Mouse (Mus musculus) liver, embryonic 13.5 days (tissue): ENCODE results near the gene Gm5294. TPM values are rescaled to one million over a fixed set of nuclear protein-coding genes. Genes with fewer than 3 reads are reported as not detected.

Source experiments
- ATAC-seq: fragments of 200-750 bp; cut with Nextera tagmentation; 2 replicates; pipeline ENCODE4 v1.8.0; 2017; ENCODE audit warnings: low read depth, mild to moderate bottlenecking, moderate number of reproducible peaks, moderate library complexity
- DNase-seq: peaks from one replicate; pipeline ENCODE4 v3.0.0; 2022
- H3K27ac ChIP-seq: fragments of 300-500 bp; sonication (generic); 2 replicates; pipeline ENCODE4 v1.5.1; 2015; ENCODE audit warnings: moderate library complexity, mild to moderate bottlenecking, inconsistent platforms
- H3K27me3 ChIP-seq: fragments of 300-500 bp; sonication (generic); 2 replicates; pipeline ENCODE4 v1.6.1; 2015; ENCODE audit warnings: mild to moderate bottlenecking, inconsistent platforms
- H3K36me3 ChIP-seq: fragments of 300-500 bp; sonication (generic); 2 replicates; pipeline ENCODE4 v1.6.1; 2015; ENCODE audit warnings: mild to moderate bottlenecking, inconsistent platforms
- H3K4me1 ChIP-seq: fragments of 300-500 bp; sonication (generic); replicated peaks from 2 replicates; pipeline ENCODE4 v1.6.1; 2015; ENCODE audit warnings: inconsistent platforms
- H3K4me2 ChIP-seq: fragments of 300-500 bp; sonication (generic); 2 replicates; pipeline ENCODE4 v1.6.1; 2015; ENCODE audit warnings: inconsistent platforms, mild to moderate bottlenecking, moderate library complexity
- H3K4me3 ChIP-seq: fragments of 300-500 bp; sonication (generic); replicated peaks from 2 replicates; pipeline ENCODE4 v1.5.1; 2015; ENCODE audit warnings: mild to moderate bottlenecking, inconsistent platforms
- H3K9ac ChIP-seq: fragments of 300-500 bp; sonication (generic); 2 replicates; pipeline ENCODE4 v1.6.1; 2015; ENCODE audit warnings: mild to moderate bottlenecking, inconsistent platforms
- H3K9me3 ChIP-seq: fragments of 300-500 bp; sonication (generic); replicated peaks from 2 replicates; pipeline ENCODE4 v1.6.1; 2016; ENCODE audit warnings: inconsistent platforms
- WGBS: fragments of 180-500 bp; shearing (Covaris S2); methylation state at CpG from one replicate; pipeline ENCODE4 v1.1.7; 2015; ENCODE audit not compliant: insufficient replicate concordance; 5-methylcytosine and 5-hydroxymethylcytosine counted together
- polyA plus RNA-seq: library from polyadenylated mRNA; unstranded; fragments of >200 nt; fragmentation: Nextera tagmentation; extraction: Ambion mirVana; gene quantifications from 2 replicates; pipeline ENCODE4 v1.2.1, GENCODE M21; 2015

Gene Gm5294
- polyA plus RNA-seq, 1 experiment from 2014 or later, result not detected

- Histone ChIP-seq H3K36me3 (no peaks in the 10 kb centered on the region), H3K27me3 (no peaks in the 10 kb centered on the region), H3K4me3 (no peak overlapping the region), H3K9me3 (no peaks in the 10 kb centered on the region), H3K9ac (no peak overlapping the region), H3K4me1 (no peaks in the 10 kb centered on the region), H3K27ac (no peak overlapping the region), H3K4me2 (no peak overlapping the region)
- 68% methylated on average over 23 of the region's 23 CpGs for WGBS
- DNase-seq, result no peak
- no peak for ATAC-seq
Observed at GRCm38 (mm10) chr5:138849682-138850461, 30.0 kb downstream of the Gm5294 start.

GRCm38 (mm10) chr5:138850462-138850844 is 30.6 kb downstream of the Gm5294 start:
- H3K9ac ChIP-seq, result no peak overlapping the region
- no peaks in the 10 kb centered on the region for H3K27me3 ChIP-seq
- no peak overlapping the region for H3K27ac ChIP-seq
- WGBS, result 57% methylated on average over 5 of the region's 5 CpGs
- H3K36me3 ChIP-seq, result no peaks in the 10 kb centered on the region
- DNase-seq, result no peak
- no peak overlapping the region for H3K4me2 ChIP-seq
- no peak overlapping the region for H3K4me3 ChIP-seq
- H3K4me1 ChIP-seq, result no peaks in the 10 kb centered on the region
- H3K9me3 ChIP-seq, result no peaks in the 10 kb centered on the region
- no peak for ATAC-seq

GRCm38 (mm10) chr5:138851296-138851780 is 31.5 kb downstream of the Gm5294 start:
- Histone ChIP-seq H3K9me3 (no peaks in the 10 kb centered on the region), H3K4me2 (no peak overlapping the region), H3K9ac (no peak overlapping the region), H3K27ac (no peak overlapping the region), H3K4me3 (no peak overlapping the region), H3K4me1 (no peaks in the 10 kb centered on the region), H3K27me3 (no peaks in the 10 kb centered on the region), H3K36me3 (no peaks in the 10 kb centered on the region)
- 78% methylated on average over 5 of the region's 5 CpGs for WGBS
- ATAC-seq (no peak), DNase-seq (no peak)

- no peaks in the 10 kb centered on the region for H3K36me3 ChIP-seq
- H3K27ac ChIP-seq, result no peak overlapping the region
- H3K4me1 ChIP-seq, result no peaks in the 10 kb centered on the region
- no peak for ATAC-seq
- WGBS, result 49% methylated on average over 4 of the region's 4 CpGs
- no peak for DNase-seq
- H3K4me3 ChIP-seq, result no peak overlapping the region
- H3K9ac ChIP-seq, result no peak overlapping the region
- H3K9me3 ChIP-seq, result no peaks in the 10 kb centered on the region
- H3K27me3 ChIP-seq, result no peaks in the 10 kb centered on the region
- no peak overlapping the region for H3K4me2 ChIP-seq
Observed at GRCm38 (mm10) chr5:138852151-138852550, 32.3 kb downstream of the Gm5294 start.

GRCm38 (mm10) chr5:138853349-138853748 is 33.5 kb downstream of the Gm5294 start:
- Histone ChIP-seq H3K4me1 (0 out of 2 replicates have a peak, but pooled peaks cover 3% of the 10 kb centered on the region), H3K4me2 (no peak overlapping the region), H3K9ac (no peak overlapping the region), H3K27me3 (no peaks in the 10 kb centered on the region), H3K27ac (no peak overlapping the region), H3K9me3 (no peaks in the 10 kb centered on the region), H3K4me3 (no peak overlapping the region), H3K36me3 (no peaks in the 10 kb centered on the region)
- no peak for ATAC-seq
- DNase-seq, result no peak
- WGBS, result 27% methylated on average over 2 of the region's 2 CpGs

GRCm38 (mm10) chr5:138857010-138857617 is 37.2 kb downstream of the Gm5294 start:
- Histone ChIP-seq H3K4me2 (no peak overlapping the region), H3K9ac (no peak overlapping the region), H3K36me3 (no peaks in the 10 kb centered on the region), H3K9me3 (no peaks in the 10 kb centered on the region), H3K4me1 (0 out of 2 replicates have a peak, but pooled peaks cover 3% of the 10 kb centered on the region), H3K4me3 (no peak overlapping the region), H3K27ac (no peak overlapping the region), H3K27me3 (0 out of 2 replicates have a peak, but pooled peaks cover 3% of the 10 kb centered on the region)
- peak; percentile 48; the same call in 1 of the 2 replicates for ATAC-seq
- 30% methylated on average over 9 of the region's 9 CpGs for WGBS
- DNase-seq, result peak; percentile 23

- H3K4me1 ChIP-seq, result 0 out of 2 replicates have a peak, but pooled peaks cover 3% of the 10 kb centered on the region
- 61% methylated on average over 13 of the region's 13 CpGs for WGBS
- no peak overlapping the region for H3K9ac ChIP-seq
- no peaks in the 10 kb centered on the region for H3K9me3 ChIP-seq
- 0 out of 2 replicates have a peak, but pooled peaks cover 3% of the 10 kb centered on the region for H3K27me3 ChIP-seq
- H3K36me3 ChIP-seq, result no peaks in the 10 kb centered on the region
- no peak overlapping the region for H3K4me2 ChIP-seq
- H3K4me3 ChIP-seq, result no peak overlapping the region
- no peak overlapping the region for H3K27ac ChIP-seq
- no peak for DNase-seq
- peak; percentile 22; the same call in 1 of the 2 replicates for ATAC-seq
Observed at GRCm38 (mm10) chr5:138857811-138858251, 38.0 kb downstream of the Gm5294 start.

- 64% methylated on average over 7 of the region's 7 CpGs for whole genome bisulfite sequencing
- no peak for ATAC-seq
- H3K4me2 ChIP-seq, result no peak overlapping the region
- no peak overlapping the region for H3K9ac ChIP-seq
- H3K36me3 ChIP-seq, result no peaks in the 10 kb centered on the region
- 0 out of 2 replicates have a peak, but pooled peaks cover 3% of the 10 kb centered on the region for H3K27me3 ChIP-seq
- H3K4me1 ChIP-seq, result peaks cover 22% of the 10 kb centered on the region
- DNase-seq, result no peak
- H3K27ac ChIP-seq, result no peak overlapping the region
- H3K4me3 ChIP-seq, result no peak overlapping the region
- H3K9me3 ChIP-seq, result no peaks in the 10 kb centered on the region
Observed at GRCm38 (mm10) chr5:138863681-138864146, 43.8 kb downstream of the Gm5294 start.

GRCm38 (mm10) chr5:138864166-138864565 is 44.3 kb downstream of the Gm5294 start:
- no peaks in the 10 kb centered on the region for H3K9me3 ChIP-seq
- H3K4me1 ChIP-seq, result peaks cover 22% of the 10 kb centered on the region
- H3K9ac ChIP-seq, result no peak overlapping the region
- H3K27me3 ChIP-seq, result 0 out of 2 replicates have a peak, but pooled peaks cover 3% of the 10 kb centered on the region
- no peak overlapping the region for H3K4me3 ChIP-seq
- no peaks in the 10 kb centered on the region for H3K36me3 ChIP-seq
- DNase-seq (no peak), ATAC-seq (no peak)
- H3K27ac ChIP-seq, result 0 out of 2 replicates have a peak overlapping the region, but pooled peaks have one; percentile 3
- no peak overlapping the region for H3K4me2 ChIP-seq

- Histone ChIP-seq H3K4me1 (peaks cover 22% of the 10 kb centered on the region), H3K4me2 (no peak overlapping the region), H3K9ac (no peak overlapping the region), H3K27ac (peak overlapping the region; percentile 3; the same call in 1 of the 2 replicates), H3K27me3 (no peaks in the 10 kb centered on the region), H3K36me3 (no peaks in the 10 kb centered on the region), H3K9me3 (no peaks in the 10 kb centered on the region), H3K4me3 (no peak overlapping the region)
- 48% methylated on average over 7 of the region's 7 CpGs for WGBS
- ATAC-seq (peak; percentile 48), DNase-seq (no peak)
Observed at GRCm38 (mm10) chr5:138864880-138865279, 45.0 kb downstream of the Gm5294 start.

- H3K9me3 ChIP-seq, result no peaks in the 10 kb centered on the region
- 7% methylated on average over 4 of the region's 4 CpGs for WGBS
- ATAC-seq (peak; percentile 15; the same call in 1 of the 2 replicates), DNase-seq (no peak)
- H3K27ac ChIP-seq, result no peak overlapping the region
- no peaks in the 10 kb centered on the region for H3K36me3 ChIP-seq
- no peak overlapping the region for H3K9ac ChIP-seq
- no peaks in the 10 kb centered on the region for H3K27me3 ChIP-seq
- no peak overlapping the region for H3K4me2 ChIP-seq
- peaks cover 22% of the 10 kb centered on the region for H3K4me1 ChIP-seq
- H3K4me3 ChIP-seq, result no peak overlapping the region
Observed at GRCm38 (mm10) chr5:138865637-138866036, 45.8 kb downstream of the Gm5294 start.
